Mouse (Mus musculus) natural killer cell, adult 2 months (primary cell): ENCODE results near the gene Ctxn2.
"Not testable (repeated sequence)": the region's sequence is repeated elsewhere in the genome, so short reads cannot be mapped to it uniquely, and the experiment has no call there.

Experiments
- DNase-seq, 2 experiments: peaks; one replicate each; pipeline ENCODE4 v3.0.0; 2022; ENCODE audit warnings: low spot score in 2 of 2

Gene Ctxn2

GRCm38 (mm10) chr2:125135903-125136811, at the start of gene Ctxn2:
Ctxn2 (plus strand) TSS chr2:125136692.
- peak; percentile 53 to 57 for DNase-seq

- no peak for DNase-seq
Observed at GRCm38 (mm10) chr2:125088757-125089156, 47.7 kb upstream of the Ctxn2 start.

- DNase-seq = not testable (repeated sequence)
Observed at GRCm38 (mm10) chr2:125092123-125092522, 44.4 kb upstream of the Ctxn2 start.

GRCm38 (mm10) chr2:125104491-125104890, 32.0 kb upstream of the Ctxn2 start:
- not testable (repeated sequence) for DNase-seq

- not testable (repeated sequence) for DNase-seq
Observed at GRCm38 (mm10) chr2:125106536-125106935, 30.0 kb upstream of the Ctxn2 start.

- DNase-seq = no peak
Observed at GRCm38 (mm10) chr2:125119381-125120110, 16.9 kb upstream of the Ctxn2 start.

- no peak for DNase-seq
Observed at GRCm38 (mm10) chr2:125122288-125122623, 14.2 kb upstream of the Ctxn2 start.

- peak; percentile 13 to 29 for DNase-seq
Observed at GRCm38 (mm10) chr2:125122624-125123476, 13.6 kb upstream of the Ctxn2 start.

- DNase-seq = peak; percentile 69 to 79
Observed at GRCm38 (mm10) chr2:125123477-125123852, 13.0 kb upstream of the Ctxn2 start, which contains the start of gene Myef2. Myef2 (minus strand) TSS chr2:125123661.

GRCm38 (mm10) chr2:125125824-125126223, 10.7 kb upstream of the Ctxn2 start:
- DNase-seq = no peak

- no peak for DNase-seq
Observed at GRCm38 (mm10) chr2:125126792-125127191, 9.7 kb upstream of the Ctxn2 start.

- no peak for DNase-seq
Observed at GRCm38 (mm10) chr2:125134113-125134512, 2.4 kb upstream of the Ctxn2 start.

GRCm38 (mm10) chr2:125136846-125137245, 354 bp downstream of the Ctxn2 start:
- DNase-seq = no peak

- DNase-seq = no peak
Observed at GRCm38 (mm10) chr2:125142336-125142735, 5.8 kb downstream of the Ctxn2 start.

GRCm38 (mm10) chr2:125152388-125152787, 15.9 kb downstream of the Ctxn2 start, which contains the start of gene Slc12a1:
Slc12a1 (plus strand) TSS chr2:125152505.
- DNase-seq = no peak

GRCm38 (mm10) chr2:125154294-125154693, 17.8 kb downstream of the Ctxn2 start:
- no peak for DNase-seq

- DNase-seq = no peak
Observed at GRCm38 (mm10) chr2:125155504-125155903, 19.0 kb downstream of the Ctxn2 start.

- DNase-seq = no peak
Observed at GRCm38 (mm10) chr2:125162012-125162470, 25.5 kb downstream of the Ctxn2 start.

- DNase-seq = no peak
Observed at GRCm38 (mm10) chr2:125178225-125178798, 41.8 kb downstream of the Ctxn2 start.

- DNase-seq = no peak
Observed at GRCm38 (mm10) chr2:125187904-125188303, 51.4 kb downstream of the Ctxn2 start.

GRCm38 (mm10) chr2:125189197-125189596, 52.7 kb downstream of the Ctxn2 start:
- DNase-seq = peak; percentile 10 to 28
